8 mouse cellular contexts compared by ENCODE assay signal in the genomic region with DNA sequence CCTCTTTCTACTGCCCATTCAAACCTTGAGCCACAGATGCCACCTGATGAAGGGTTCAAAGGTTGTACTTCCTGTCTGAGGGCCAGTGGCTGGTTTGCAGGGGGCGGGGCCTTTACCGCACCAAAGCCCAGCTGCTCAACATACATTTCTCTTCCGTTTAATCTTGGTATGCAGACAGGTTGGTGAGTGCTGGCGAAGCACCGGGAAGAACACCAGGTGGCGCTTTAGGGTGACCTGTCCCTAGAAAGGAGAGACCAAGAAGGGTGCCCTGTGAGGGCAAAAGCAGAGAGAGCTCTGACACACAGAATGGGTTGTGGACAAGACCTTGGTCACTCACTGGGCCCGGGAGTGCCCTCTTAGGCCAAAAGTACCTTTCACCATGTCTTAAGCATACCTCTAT. TPM values are rescaled to one million over a fixed set of nuclear protein-coding genes. Genes with fewer than 3 reads are reported as not detected.
DNase-seq lines count a peak whose midpoint lies in the region; ATAC-seq and TF ChIP-seq lines count a peak whose summit lies in the region.

No protein-coding gene starts in this region.

- H3K4me3 ChIP-seq in heart, embryonic 10.5 days: no peak overlapping the region
- H3K4me3 ChIP-seq in olfactory bulb, adult 2 months (ENCODE audit: insufficient read depth, low read depth, low read length): no peak overlapping the region

- WGBS in heart, embryonic 10.5 days: 11% methylated on average over 7 of the region's 7 CpGs
- 24% methylated on average over 7 of the region's 7 CpGs for WGBS in olfactory bulb, adult 2 months

- intact Hi-C loops in heart, postnatal 25 days (cut with DNase I): loop anchor here (1.0 to 2.0 kb wide), 3 partner anchors 36 to 143 kb away; no protein-coding TSS in a partner anchor

- H3K36me3 ChIP-seq in heart, embryonic 10.5 days: no peaks in the 10 kb centered on the region

- no peaks in the 10 kb centered on the region for H3K9me3 ChIP-seq in heart, embryonic 10.5 days

- no peaks in the 10 kb centered on the region; the same call in 1 of the 2 replicates for H3K4me1 ChIP-seq in heart, embryonic 10.5 days
- peaks cover 20% of the 10 kb centered on the region for H3K4me1 ChIP-seq in olfactory bulb, adult 2 months (ENCODE audit: control insufficient read depth, insufficient read depth, low read length)

- peak overlapping the region; percentile 5; the same call in 1 of the 2 replicates for H3K27ac ChIP-seq in heart, embryonic 10.5 days
- no peak overlapping the region for H3K27ac ChIP-seq in olfactory bulb, adult 2 months (ENCODE audit: insufficient read depth, low read depth, low read length)

- no peak for DNase-seq in heart, embryonic 10.5 days (ENCODE audit: low spot score)
- DNase-seq in heart, postnatal 25 days (ENCODE audit: low spot score): no peak
- peak; percentile 20 to 30 for DNase-seq in CD8-positive naive resting alpha-beta T cell, adult 2 months (ENCODE audit: low read depth in 2 of 2, low spot score in 2 of 2)
- DNase-seq in brain, embryonic 14.5 days (ENCODE audit: low read depth): peak; percentile 60
- DNase-seq in gastrocnemius, postnatal 25 days: peak; percentile 16
- DNase-seq in kidney, postnatal 4 days: peak; percentile 85 to 89

- 0 out of 2 replicates have a peak, but pooled peaks cover 13% of the 10 kb centered on the region for H3K27me3 ChIP-seq in heart, embryonic 10.5 days (ENCODE audit: insufficient read depth, poor library complexity, severe bottlenecking)

- TF ChIP-seq POLR2A in brain, embryonic 14.5 days (IDR thresholded peaks at IDR 0.05; ENCODE audit: borderline replicate concordance, extremely low read depth, insufficient read depth, insufficient read length, poor library complexity, severe bottlenecking): no peak
- no peak for TF ChIP-seq POLR2A in olfactory bulb, adult 2 months (IDR thresholded peaks at IDR 0.05; ENCODE audit: insufficient read depth, low read depth, low read length)

- peak; percentile 73 for TF ChIP-seq CTCF in brain, embryonic 14.5 days (IDR thresholded peaks at IDR 0.05; ENCODE audit: borderline replicate concordance, extremely low read depth, insufficient read depth, insufficient read length)
- TF ChIP-seq CTCF in olfactory bulb, adult 2 months (IDR thresholded peaks at IDR 0.05; ENCODE audit: insufficient read depth, low read depth, low read length): peak; percentile 30; the same call in 1 of the 2 replicates

- ATAC-seq in erythroblast, adult 5-6 weeks (replicated peaks; ENCODE audit: low FRiP score, poor library complexity, severe bottlenecking): no peak

RNA-seq across cellular contexts. Expression of a gene that starts 16.0 kb away (rescaled TPM):
- polyA plus RNA-seq in heart, embryonic 10.5 days (2016; fragmentation: Nextera tagmentation; extraction: Ambion mirVana): 0.31 and 0.49 TPM in 2 replicates
- under 1 TPM in 1 of 2 experiments, not detected in 1; 0.17 TPM for total RNA-seq in heart, postnatal 25 days (2021)
- 0.24 and 0.63 TPM in 2 replicates for polyA plus RNA-seq in brain, embryonic 14.5 days (2012; rRNA removed)
- not detected for total RNA-seq in gastrocnemius, postnatal 25 days (2021)
- polyA plus RNA-seq in olfactory bulb, adult 2 months (2012; ENCODE audit: insufficient read depth, insufficient read length, low replicate concordance, missing spikeins): not detected in 2 replicates
- total RNA-seq in erythroblast, adult 5-6 weeks (2015; ENCODE audit: low replicate concordance): not detected in 2 replicates
- total RNA-seq in erythroblast, adult 5-6 weeks (2017; ENCODE audit: low replicate concordance): not detected in 2 replicates

RNA-seq across cellular contexts. Expression of a gene that starts 28.3 kb away (rescaled TPM):
- polyA plus RNA-seq in heart, embryonic 10.5 days (2016; fragmentation: Nextera tagmentation; extraction: Ambion mirVana): 1.0 and 1.3 TPM in 2 replicates
- 1 to 10 TPM; 1.2 to 1.8 TPM for total RNA-seq in heart, postnatal 25 days (2021)
- polyA plus RNA-seq in brain, embryonic 14.5 days (2012; rRNA removed): 3.8 and 5.3 TPM in 2 replicates
- under 1 TPM in 1 of 2 experiments, not detected in 1; 0.08 TPM for total RNA-seq in gastrocnemius, postnatal 25 days (2021)
- not detected in 2 replicates for polyA plus RNA-seq in olfactory bulb, adult 2 months (2012; ENCODE audit: insufficient read depth, insufficient read length, low replicate concordance, missing spikeins)
- total RNA-seq in erythroblast, adult 5-6 weeks (2015; ENCODE audit: low replicate concordance): not detected in 2 replicates
- total RNA-seq in erythroblast, adult 5-6 weeks (2017; ENCODE audit: low replicate concordance): not detected in 2 replicates

RNA-seq across cellular contexts. Expression of a gene that starts 48.8 kb away (rescaled TPM):
- 0.20 TPM in 1 of 2 replicates, not detected in the other for polyA plus RNA-seq in heart, embryonic 10.5 days (2016; fragmentation: Nextera tagmentation; extraction: Ambion mirVana)
- total RNA-seq in heart, postnatal 25 days (2021): under 1 TPM; 0.13 to 0.22 TPM
- 0.16 and 1.2 TPM in 2 replicates for polyA plus RNA-seq in brain, embryonic 14.5 days (2012; rRNA removed)
- not detected for total RNA-seq in gastrocnemius, postnatal 25 days (2021)
- polyA plus RNA-seq in olfactory bulb, adult 2 months (2012; ENCODE audit: insufficient read depth, insufficient read length, low replicate concordance, missing spikeins): not detected in 2 replicates
- total RNA-seq in erythroblast, adult 5-6 weeks (2015; ENCODE audit: low replicate concordance): not detected in 2 replicates
- not detected in 2 replicates for total RNA-seq in erythroblast, adult 5-6 weeks (2017; ENCODE audit: low replicate concordance)

Comparison
In these comparisons a context has a peak if more than half of its experiments do, and no peak if none do; other contexts are left out.
1. DNase-seq: peak in CD8-positive naive resting alpha-beta T cell, adult 2 months (2 of 2), brain, embryonic 14.5 days (single experiment), gastrocnemius, postnatal 25 days (single experiment) and kidney, postnatal 4 days (2 of 2); none in heart, embryonic 10.5 days (single experiment) and heart, postnatal 25 days (single experiment).